Mouse (Mus musculus): ENCODE measurements at regions not wholly inside any gene's neighbourhood (a gene's known extent, or its start where the extent isn't known, plus 50 kb on each side); places are given as distances from the start of the nearest gene placed in this dataset.

GRCm38 (mm10) chr7:74224378-74224777 lies 210.9 kb upstream of the St8sia2 start:
- no peak for DNase-seq

GRCm38 (mm10) chr7:74200661-74201060 lies 187.2 kb upstream of the St8sia2 start:
- peak; percentile 19 to 27 for DNase-seq

- DNase-seq: no peak
Measured at GRCm38 (mm10) chr7:74198796-74199195, 185.3 kb upstream of the St8sia2 start.

- no peak for DNase-seq
Measured at GRCm38 (mm10) chr7:74184661-74185060, 171.2 kb upstream of the St8sia2 start.

GRCm38 (mm10) chr7:74174206-74174605 lies 160.7 kb upstream of the St8sia2 start:
- no peak for DNase-seq

- DNase-seq: peak in 1 of 2 experiments; percentile 11
Measured at GRCm38 (mm10) chr7:74173230-74173612, 159.7 kb upstream of the St8sia2 start.

- DNase-seq: peak; percentile 10 to 35
Measured at GRCm38 (mm10) chr7:74172504-74173229, 159.2 kb upstream of the St8sia2 start.

- DNase-seq: no peak
Measured at GRCm38 (mm10) chr7:74151590-74151989, 138.1 kb upstream of the St8sia2 start.

- no peak for DNase-seq
Measured at GRCm38 (mm10) chr7:74143236-74143635, 129.7 kb upstream of the St8sia2 start.

GRCm38 (mm10) chr7:74138169-74138568 lies 124.7 kb upstream of the St8sia2 start:
- DNase-seq: no peak

GRCm38 (mm10) chr7:74130206-74130836 lies 116.8 kb upstream of the St8sia2 start:
- no peak for DNase-seq

GRCm38 (mm10) chr7:74112071-74112470 lies 98.6 kb upstream of the St8sia2 start:
- DNase-seq: no peak

- DNase-seq: peak in 1 of 2 experiments; percentile 15
Measured at GRCm38 (mm10) chr7:74108347-74108746, 94.9 kb upstream of the St8sia2 start.

GRCm38 (mm10) chr7:74107176-74107928 lies 93.9 kb upstream of the St8sia2 start:
- DNase-seq: peak; percentile 30 to 76

GRCm38 (mm10) chr7:74091402-74092025 lies 78.0 kb upstream of the St8sia2 start:
- no peak for DNase-seq

GRCm38 (mm10) chr7:74080846-74081235 lies 67.4 kb upstream of the St8sia2 start:
- no peak for DNase-seq

GRCm38 (mm10) chr7:74080079-74080845 lies 66.8 kb upstream of the St8sia2 start:
- DNase-seq: peak in 1 of 2 experiments; percentile 26

GRCm38 (mm10) chr7:74072632-74073031 lies 59.1 kb upstream of the St8sia2 start:
- DNase-seq: no peak

- DNase-seq: no peak
Measured at GRCm38 (mm10) chr7:74070836-74071235, 57.3 kb upstream of the St8sia2 start.

- peak; percentile 34 to 66 for DNase-seq
Measured at GRCm38 (mm10) chr7:74065449-74066099, 52.1 kb upstream of the St8sia2 start.

Measured in lung, postnatal 4 days (tissue).